Mouse (Mus musculus) embryonic facial prominence, embryonic 11.5 days (tissue): ENCODE data around the gene Cfdp1. TPM values are rescaled to one million over a fixed set of nuclear protein-coding genes. Genes with fewer than 3 reads are reported as not detected.

Source experiments
- ATAC-seq: fragments of 200-750 bp; cut with Nextera tagmentation; replicated peaks from 2 replicates; pipeline ENCODE4 v1.8.0; 2017; ENCODE audit warnings: low read depth; ENCODE audit not compliant: insufficient number of reproducible peaks, low FRiP score, low TSS enrichment
- DNase-seq: peaks from one replicate; pipeline ENCODE4 v3.0.0-alpha.2; 2015; ENCODE audit warnings: low spot score
- H3K27ac ChIP-seq: fragments of 300-500 bp; sonication (generic); replicated peaks from 2 replicates; pipeline ENCODE4 v1.5.1; 2014; ENCODE audit warnings: mild to moderate bottlenecking, low read depth, low read length, control low read depth
- H3K27me3 ChIP-seq: fragments of 300-500 bp; sonication (generic); 2 replicates; pipeline ENCODE4 v1.6.1; 2014; ENCODE audit warnings: mild to moderate bottlenecking, low read length, moderate library complexity, mixed read lengths; ENCODE audit not compliant: control insufficient read depth, insufficient read depth
- H3K36me3 ChIP-seq: fragments of 300-500 bp; sonication (generic); replicated peaks from 2 replicates; pipeline ENCODE4 v1.6.1; 2014; ENCODE audit warnings: low read depth, mild to moderate bottlenecking, low read length, moderate library complexity, mixed read lengths; ENCODE audit not compliant: control insufficient read depth, insufficient read depth
- H3K4me1 ChIP-seq: fragments of 300-500 bp; sonication (generic); 2 replicates; pipeline ENCODE4 v1.6.1; 2014; ENCODE audit warnings: low read length, mixed read lengths; ENCODE audit not compliant: control insufficient read depth, insufficient read depth
- H3K4me2 ChIP-seq: fragments of 300-500 bp; sonication (generic); 2 replicates; pipeline ENCODE4 v1.6.1; 2014; ENCODE audit warnings: low read depth, mild to moderate bottlenecking, control low read depth, low read length, moderate library complexity
- H3K4me3 ChIP-seq: fragments of 300-500 bp; sonication (generic); 2 replicates; pipeline ENCODE4 v1.5.1; 2014; ENCODE audit warnings: low read depth, low read length, control low read depth
- H3K9ac ChIP-seq: fragments of 300-500 bp; sonication (generic); replicated peaks from 2 replicates; pipeline ENCODE4 v1.6.1; 2014; ENCODE audit warnings: mild to moderate bottlenecking, control low read depth, low read length
- H3K9me3 ChIP-seq: fragments of 300-500 bp; sonication (generic); replicated peaks from 2 replicates; pipeline ENCODE4 v1.6.1; 2016; ENCODE audit warnings: mild to moderate bottlenecking, low read length, inconsistent platforms, mixed read lengths; ENCODE audit not compliant: control insufficient read depth
- WGBS: fragments of 180-500 bp; shearing (Covaris S2); extraction: QIAGEN DNeasy Blood & Tissue Kit; methylation state at CpG from one replicate; pipeline ENCODE4 v1.1.7; 2014; 5-methylcytosine and 5-hydroxymethylcytosine counted together
- polyA plus RNA-seq: library from polyadenylated mRNA; unstranded; fragments of >200 nt; fragmentation: Nextera tagmentation; extraction: Ambion mirVana; gene quantifications from 2 replicates; pipeline ENCODE4 v1.2.1, GENCODE M21; 2014

Gene Cfdp1
- polyA plus RNA-seq, 1 experiment from 2014 or later: 278 TPM

DNA sequence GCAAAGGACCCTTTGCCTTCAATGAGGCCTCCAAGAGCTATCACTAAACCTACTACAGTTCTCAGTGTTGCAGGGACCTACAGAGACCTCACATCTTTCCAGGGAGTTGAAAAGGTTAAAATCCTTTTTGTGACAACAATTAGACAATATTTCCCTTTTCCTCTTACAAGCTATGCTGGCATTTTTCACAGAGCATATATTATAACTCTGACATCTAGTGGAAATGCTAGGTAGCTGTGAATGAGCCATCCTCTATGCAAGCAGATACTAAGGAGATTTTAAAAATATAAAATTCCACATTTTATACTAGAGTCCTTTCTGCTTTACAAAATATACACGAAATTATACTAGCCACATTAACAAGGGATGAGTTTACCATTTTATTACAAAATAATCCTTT lies 41.3 kb downstream of the Cfdp1 start:
- no peaks in the 10 kb centered on the region for H3K27me3 ChIP-seq
- no peak overlapping the region for H3K4me3 ChIP-seq
- no peak overlapping the region for H3K4me2 ChIP-seq
- WGBS: 73% methylated on average over 1 of the region's 1 CpGs
- no peaks in the 10 kb centered on the region for H3K9me3 ChIP-seq
- no peak for DNase-seq
- no peak overlapping the region for H3K27ac ChIP-seq
- H3K36me3 ChIP-seq: no peaks in the 10 kb centered on the region
- no peaks in the 10 kb centered on the region for H3K4me1 ChIP-seq
- no peak overlapping the region for H3K9ac ChIP-seq
- ATAC-seq: no peak

DNA sequence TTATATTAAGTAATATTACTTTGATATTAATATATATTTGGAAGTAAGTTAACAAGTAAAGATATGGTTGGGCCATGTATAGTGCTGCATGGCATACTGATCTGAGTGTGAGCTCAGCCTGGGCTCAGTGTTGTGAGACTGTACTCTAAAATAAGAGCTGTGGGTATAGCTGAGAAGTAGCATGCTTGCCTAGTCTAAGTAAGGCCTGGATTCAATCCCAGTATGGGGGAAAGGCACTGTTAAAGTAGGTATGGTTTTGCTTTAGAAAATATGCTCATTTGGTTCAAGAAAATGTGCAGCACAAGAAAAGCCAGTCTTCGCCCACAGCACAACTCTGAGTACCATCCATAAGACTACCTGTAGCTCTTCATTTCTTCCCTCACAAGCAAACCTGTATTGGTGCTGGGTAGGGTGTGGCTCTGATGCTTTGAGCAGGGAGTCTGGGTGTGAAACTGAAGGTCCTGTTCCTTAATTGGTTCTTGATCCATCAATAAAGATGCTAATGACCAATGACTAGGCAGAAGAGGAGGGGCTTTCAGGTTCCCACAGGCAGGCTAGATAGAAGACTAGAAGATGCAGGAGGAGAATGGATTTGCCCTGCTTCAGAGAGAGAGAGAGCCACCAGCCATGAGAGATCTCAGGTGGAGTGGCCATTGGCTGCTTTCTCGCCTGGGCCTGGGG lies 43.3 kb downstream of the Cfdp1 start:
- H3K4me1 ChIP-seq: no peaks in the 10 kb centered on the region
- H3K27me3 ChIP-seq: no peaks in the 10 kb centered on the region
- no peaks in the 10 kb centered on the region for H3K9me3 ChIP-seq
- DNase-seq (no peak), ATAC-seq (no peak)
- WGBS: 79% methylated on average over 2 of the region's 2 CpGs
- H3K9ac ChIP-seq: no peak overlapping the region
- no peak overlapping the region for H3K27ac ChIP-seq
- no peak overlapping the region for H3K4me2 ChIP-seq
- H3K4me3 ChIP-seq: no peak overlapping the region
- no peaks in the 10 kb centered on the region for H3K36me3 ChIP-seq

DNA sequence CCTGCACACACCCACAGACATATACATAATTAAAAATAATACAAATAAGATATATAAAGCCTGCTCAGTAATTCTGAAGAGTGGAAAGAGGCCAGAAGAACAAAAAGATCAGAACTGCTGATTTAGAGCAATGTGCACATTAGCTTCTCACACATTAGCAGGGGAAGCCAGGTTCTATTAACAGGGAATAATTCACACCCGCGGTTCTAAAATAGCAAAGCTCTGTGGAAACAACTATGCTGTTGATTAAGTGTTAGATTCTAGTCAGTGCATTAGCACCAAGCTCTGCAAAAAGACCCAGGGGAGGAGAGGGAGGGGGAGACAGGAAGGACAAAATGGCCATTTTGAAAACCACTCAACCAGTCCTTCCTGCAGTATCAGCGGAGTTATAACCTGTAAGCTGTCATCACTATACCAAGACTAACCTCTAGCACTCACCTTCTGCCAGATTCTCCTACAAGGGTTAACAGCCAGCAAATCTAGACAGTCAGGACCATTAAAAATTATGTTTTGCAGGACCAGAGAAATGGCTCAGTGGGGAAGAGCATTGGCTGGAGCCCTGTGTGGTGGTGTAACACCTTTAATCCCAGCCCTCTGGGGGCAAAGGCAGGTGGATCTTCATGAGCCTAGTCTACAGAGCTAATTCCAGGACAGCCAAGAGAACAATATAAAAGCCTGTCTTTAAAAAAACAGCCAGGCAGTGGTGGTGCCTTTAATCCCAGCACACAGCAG lies 45.0 kb downstream of the Cfdp1 start:
- no peaks in the 10 kb centered on the region for H3K27me3 ChIP-seq
- no peak overlapping the region for H3K9ac ChIP-seq
- H3K4me1 ChIP-seq: no peaks in the 10 kb centered on the region
- no peaks in the 10 kb centered on the region for H3K9me3 ChIP-seq
- ATAC-seq (no peak), DNase-seq (no peak)
- no peak overlapping the region for H3K4me2 ChIP-seq
- 93% methylated on average over 3 of the region's 3 CpGs for WGBS
- H3K27ac ChIP-seq: no peak overlapping the region
- no peaks in the 10 kb centered on the region for H3K36me3 ChIP-seq
- H3K4me3 ChIP-seq: no peak overlapping the region

DNA sequence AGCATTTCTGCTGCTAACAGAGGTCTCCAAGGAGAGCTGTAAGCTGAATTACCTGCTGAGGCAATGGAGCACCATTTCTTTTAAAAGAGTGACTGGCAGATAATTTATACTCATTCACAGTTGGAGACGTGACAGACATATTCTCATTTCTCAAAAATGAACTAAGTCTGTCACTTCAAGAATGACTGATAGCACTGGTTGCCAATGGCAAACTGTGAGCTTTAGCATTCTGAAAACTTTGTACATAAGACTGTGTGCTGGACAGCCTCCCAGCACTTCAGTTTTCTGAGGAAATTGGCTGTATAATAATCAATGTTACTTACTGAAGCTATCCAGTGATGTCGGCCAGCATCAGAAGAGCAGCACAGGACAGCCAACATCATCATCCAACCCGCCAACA lies 46.1 kb downstream of the Cfdp1 start:
- no peak overlapping the region for H3K4me3 ChIP-seq
- H3K27me3 ChIP-seq: no peaks in the 10 kb centered on the region
- no peak for DNase-seq

DNA sequence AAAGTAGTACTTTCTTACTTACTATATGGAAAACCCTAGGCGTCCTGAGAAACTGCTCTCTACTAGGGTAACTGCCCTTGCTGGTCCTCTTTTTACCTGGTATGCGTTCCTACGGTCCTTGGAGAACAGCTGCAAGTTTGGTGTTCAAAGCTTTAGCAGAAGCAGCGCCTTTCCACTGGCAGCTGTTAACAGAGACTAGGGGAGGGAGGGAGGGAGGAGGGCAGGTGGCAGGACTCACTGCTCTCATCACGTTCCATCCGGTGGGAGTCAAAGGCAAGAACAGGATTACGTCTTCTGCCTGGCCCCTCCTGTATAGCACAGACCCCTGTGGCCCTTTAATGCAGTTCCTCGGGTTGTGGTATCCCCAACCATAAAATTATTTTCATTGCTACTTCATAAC lies 50.7 kb downstream of the Cfdp1 start:
- Histone ChIP-seq H3K9me3 (no peaks in the 10 kb centered on the region), H3K9ac (no peak overlapping the region), H3K4me2 (no peak overlapping the region), H3K4me3 (no peak overlapping the region), H3K27me3 (no peaks in the 10 kb centered on the region), H3K36me3 (no peaks in the 10 kb centered on the region), H3K27ac (no peak overlapping the region), H3K4me1 (no peaks in the 10 kb centered on the region)
- 80% methylated on average over 8 of the region's 8 CpGs for WGBS
- DNase-seq: no peak
- ATAC-seq: no peak

More for the DNA sequence above, 46.1 kb downstream of the Cfdp1 start:
- ATAC-seq: no peak
- H3K4me2 ChIP-seq: no peak overlapping the region
- no peak overlapping the region for H3K27ac ChIP-seq
- H3K9ac ChIP-seq: no peak overlapping the region
- H3K9me3 ChIP-seq: no peaks in the 10 kb centered on the region
- 90% methylated on average over 3 of the region's 3 CpGs for WGBS
- no peaks in the 10 kb centered on the region for H3K36me3 ChIP-seq
- no peaks in the 10 kb centered on the region for H3K4me1 ChIP-seq

DNA sequence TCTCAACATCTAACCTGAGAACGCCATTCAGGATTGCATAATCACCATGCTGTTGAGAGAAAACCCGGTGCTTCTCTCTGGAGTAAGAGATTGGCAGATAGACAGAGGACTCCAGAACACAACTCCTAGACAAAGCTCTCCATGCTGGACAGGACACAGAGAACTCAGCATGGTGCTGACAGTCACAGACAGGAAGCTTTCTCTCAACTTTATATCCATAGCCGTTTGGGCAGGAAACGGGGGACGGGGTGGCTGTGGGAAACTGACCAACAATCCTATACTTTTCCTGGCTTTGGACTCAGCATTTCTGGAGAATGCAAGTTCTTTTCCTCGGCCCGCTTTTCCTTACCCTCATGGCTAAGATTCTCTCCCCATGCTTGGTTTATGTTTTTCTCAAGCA lies 51.8 kb downstream of the Cfdp1 start:
- Histone ChIP-seq H3K4me2 (no peak overlapping the region), H3K27ac (no peak overlapping the region), H3K36me3 (no peaks in the 10 kb centered on the region), H3K27me3 (no peaks in the 10 kb centered on the region), H3K9me3 (no peaks in the 10 kb centered on the region), H3K4me1 (no peaks in the 10 kb centered on the region), H3K9ac (no peak overlapping the region), H3K4me3 (no peak overlapping the region)
- 83% methylated on average over 7 of the region's 7 CpGs for WGBS
- DNase-seq (no peak), ATAC-seq (no peak)

DNA sequence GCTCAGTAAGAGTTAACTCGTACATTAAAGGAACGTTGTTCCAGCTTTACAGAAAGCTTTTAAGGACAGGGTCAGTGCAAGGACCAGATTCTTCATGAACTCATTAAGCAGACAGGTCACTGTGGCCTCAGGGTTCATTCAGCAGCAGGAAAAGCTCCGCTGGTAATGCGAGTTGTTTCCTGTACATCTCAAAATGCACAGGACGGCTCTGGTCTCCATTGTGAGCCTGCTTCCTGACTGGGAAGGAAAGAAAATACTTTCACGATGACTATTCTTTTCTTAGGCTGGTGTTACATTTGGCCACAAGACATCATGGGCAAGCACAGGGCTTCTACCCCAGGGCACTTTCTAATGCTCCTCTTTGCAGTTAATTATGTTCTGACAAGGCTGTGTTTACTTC lies 52.6 kb downstream of the Cfdp1 start:
- Histone ChIP-seq H3K36me3 (no peaks in the 10 kb centered on the region; the same call in 1 of the 2 replicates), H3K9ac (no peak overlapping the region), H3K27ac (no peak overlapping the region), H3K4me2 (no peak overlapping the region), H3K9me3 (no peaks in the 10 kb centered on the region), H3K4me3 (no peak overlapping the region), H3K27me3 (no peaks in the 10 kb centered on the region), H3K4me1 (no peaks in the 10 kb centered on the region)
- DNase-seq: peak; percentile 33
- no peak for ATAC-seq
- 15% methylated on average over 6 of the region's 6 CpGs for WGBS

DNA sequence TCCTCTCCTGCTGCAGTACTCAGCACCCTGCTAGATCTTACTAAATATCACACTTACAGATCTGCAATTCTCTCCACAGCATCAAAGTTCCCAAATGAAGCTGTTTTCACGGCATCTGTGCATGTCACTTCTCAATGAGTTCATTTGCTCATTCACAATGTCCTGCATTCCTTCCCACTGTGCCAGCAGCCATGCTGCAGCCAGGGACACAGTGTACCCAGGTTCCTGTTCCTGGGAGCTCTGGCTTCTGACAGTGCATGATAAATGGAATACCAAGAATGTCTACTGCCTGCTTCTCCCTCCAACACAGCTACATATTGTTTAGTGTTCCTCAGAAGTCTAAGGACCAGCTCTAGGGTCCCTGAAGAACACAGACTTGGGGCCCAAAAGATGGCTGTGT lies 57.6 kb downstream of the Cfdp1 start:
- Histone ChIP-seq H3K9ac (no peak overlapping the region), H3K4me1 (no peaks in the 10 kb centered on the region), H3K9me3 (no peaks in the 10 kb centered on the region), H3K27ac (no peak overlapping the region), H3K27me3 (no peaks in the 10 kb centered on the region), H3K4me2 (no peak overlapping the region), H3K36me3 (no peaks in the 10 kb centered on the region; the same call in 1 of the 2 replicates), H3K4me3 (no peak overlapping the region)
- WGBS: 96% methylated on average over 1 of the region's 1 CpGs
- no peak for DNase-seq
- no peak for ATAC-seq
